Mouse (Mus musculus) cerebellum, postnatal 4 days (tissue): ENCODE data around the gene Bard1.

Experiments used
- DNase-seq, 2 experiments: peaks; one replicate each; pipeline ENCODE4 v3.0.0; 2022; ENCODE audit warnings: low spot score in 2 of 2, mixed read lengths in 1 of 2

The Bard1 gene

DNA sequence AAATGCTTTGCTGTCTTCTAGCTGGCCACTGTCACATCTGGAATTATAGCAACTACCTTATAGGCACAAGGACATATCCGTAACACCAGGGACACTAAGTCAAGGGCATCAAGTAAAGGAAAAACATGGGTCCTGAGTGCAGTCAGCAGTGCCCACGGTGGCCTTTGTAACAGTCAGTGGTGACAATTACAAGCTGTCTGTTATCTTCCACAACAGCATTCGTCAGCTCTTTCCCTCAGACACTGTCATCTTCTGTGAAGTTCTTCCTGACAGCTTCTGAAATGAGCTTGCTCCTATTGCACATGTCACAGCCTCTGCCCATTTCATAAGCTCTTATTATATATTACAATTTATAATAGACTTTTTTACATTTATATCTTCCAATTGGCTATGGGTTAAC, 50.7 kb downstream of the Bard1 start:
- no peak for DNase-seq

DNA sequence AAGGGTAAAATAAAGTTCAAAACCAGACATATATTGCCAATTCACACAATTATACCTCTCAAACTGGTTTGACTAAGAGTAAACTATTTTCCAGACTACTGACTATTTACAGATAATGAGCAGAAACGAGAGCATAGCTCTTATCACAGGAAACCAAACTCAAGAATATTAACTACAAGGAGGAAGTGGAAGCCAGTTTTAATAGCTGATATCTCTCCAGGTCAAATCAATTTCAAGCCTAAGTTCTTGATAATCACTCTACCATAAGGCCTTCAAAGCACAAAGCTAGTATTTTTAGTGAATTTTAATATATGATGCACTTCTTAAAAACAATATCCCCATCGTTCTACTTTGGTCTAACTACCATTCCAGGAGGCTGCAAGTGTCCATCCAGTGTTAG, 57.8 kb downstream of the Bard1 start:
- no peak for DNase-seq

GRCm38 (mm10) chr1:71043951-71044350, 59.0 kb downstream of the Bard1 start:
- no peak for DNase-seq

- no peak for DNase-seq
These were observed 65.9 kb downstream of the Bard1 start for GRCm38 (mm10) chr1:71036999-71037398.

GRCm38 (mm10) chr1:71035565-71035964, 67.4 kb downstream of the Bard1 start:
- no peak for DNase-seq

GRCm38 (mm10) chr1:71022766-71023165, 80.2 kb downstream of the Bard1 start:
- DNase-seq = no peak

DNA sequence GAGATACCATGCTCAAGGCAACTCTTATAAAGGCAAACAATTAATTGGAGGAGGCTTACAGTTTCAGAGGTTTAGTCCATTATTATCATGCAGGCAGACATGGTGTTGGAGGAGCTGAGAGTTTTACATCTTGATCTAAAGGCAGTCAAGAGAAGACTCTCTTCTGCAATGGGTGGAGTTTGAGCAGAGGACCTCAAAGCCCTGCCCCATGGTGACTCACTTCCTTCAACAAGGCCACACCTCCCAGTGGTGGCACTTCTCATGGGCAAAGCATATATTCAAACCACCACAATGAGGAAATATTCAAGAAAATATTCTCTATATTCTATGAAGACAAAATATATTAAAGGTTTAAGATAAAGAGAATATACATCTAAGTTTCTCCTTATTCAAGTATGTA, 88.6 kb downstream of the Bard1 start:
- no peak for DNase-seq

DNA sequence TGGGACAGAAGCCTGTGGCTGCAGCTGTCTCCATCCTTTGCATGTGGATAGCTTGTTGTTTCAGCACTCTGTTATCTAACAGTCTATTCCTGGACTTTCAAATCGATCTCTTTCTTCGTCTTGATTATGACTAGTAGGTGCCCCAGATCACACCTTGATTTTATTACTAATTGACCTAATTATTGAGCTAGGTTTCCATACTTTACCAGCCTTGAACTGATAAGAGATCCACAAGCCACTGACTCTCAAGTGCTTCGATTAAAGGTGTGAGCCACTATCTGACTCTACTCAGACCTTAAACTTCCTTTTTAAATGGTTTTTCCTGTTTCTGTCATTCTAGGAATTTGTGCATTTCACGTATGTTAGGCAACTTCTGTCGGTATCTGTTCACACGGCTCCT, 96.9 kb downstream of the Bard1 start:
- no peak for DNase-seq

GRCm38 (mm10) chr1:71004177-71004576, 98.8 kb downstream of the Bard1 start:
- no peak for DNase-seq

DNA sequence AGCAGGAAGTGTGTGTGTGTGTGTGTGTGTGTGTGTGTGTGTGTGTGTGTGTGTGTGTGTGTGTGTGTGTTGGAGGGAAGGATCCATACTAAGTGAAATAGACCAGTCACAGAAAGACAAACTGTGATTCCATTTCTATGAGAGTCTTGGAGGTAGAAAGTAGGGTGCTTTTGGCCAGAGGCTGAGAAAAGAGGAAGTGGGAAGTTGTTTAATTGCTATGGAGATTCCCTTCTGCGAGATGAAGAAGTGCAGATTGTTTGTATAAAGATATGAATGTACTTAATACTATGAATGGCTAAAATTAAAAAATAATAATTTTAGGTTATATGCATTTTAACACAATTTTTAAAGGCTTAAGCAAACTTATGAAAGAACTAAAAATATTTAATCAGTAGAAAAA, 99.2 kb downstream of the Bard1 start:
- DNase-seq = no peak

DNA sequence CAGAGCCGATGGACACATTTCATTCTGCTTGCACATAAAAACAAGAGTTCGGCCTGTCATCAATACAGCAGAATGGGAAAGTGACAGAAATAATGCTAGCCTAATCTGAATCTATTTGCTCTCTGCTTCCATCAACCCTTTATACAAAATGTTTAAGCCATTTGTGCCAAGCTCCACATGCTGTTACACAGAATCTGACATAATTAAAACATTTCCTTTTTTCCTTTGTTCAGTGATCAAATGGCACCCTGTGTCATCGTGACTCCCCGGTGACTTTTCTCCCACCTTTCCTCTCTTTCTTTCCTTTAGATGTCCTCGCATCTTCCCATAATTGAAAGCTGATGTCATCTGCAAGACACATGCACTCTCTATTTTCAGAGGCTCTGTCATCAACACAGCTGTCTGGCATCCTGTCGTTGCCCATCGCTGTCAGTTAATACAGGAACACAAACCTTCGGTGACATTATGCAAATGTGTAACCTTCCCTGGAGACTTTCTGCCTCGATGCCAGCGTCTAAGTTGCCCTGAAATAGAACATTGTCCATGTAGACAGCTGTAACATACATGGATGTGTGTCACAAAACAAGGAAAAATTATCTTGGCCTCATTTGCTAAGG, 105.5 kb downstream of the Bard1 start:
- no peak for DNase-seq

GRCm38 (mm10) chr1:70996766-70997165, 106.2 kb downstream of the Bard1 start:
- no peak for DNase-seq
